Mouse (Mus musculus): ENCODE results near the gene Mcoln2.

DNA sequence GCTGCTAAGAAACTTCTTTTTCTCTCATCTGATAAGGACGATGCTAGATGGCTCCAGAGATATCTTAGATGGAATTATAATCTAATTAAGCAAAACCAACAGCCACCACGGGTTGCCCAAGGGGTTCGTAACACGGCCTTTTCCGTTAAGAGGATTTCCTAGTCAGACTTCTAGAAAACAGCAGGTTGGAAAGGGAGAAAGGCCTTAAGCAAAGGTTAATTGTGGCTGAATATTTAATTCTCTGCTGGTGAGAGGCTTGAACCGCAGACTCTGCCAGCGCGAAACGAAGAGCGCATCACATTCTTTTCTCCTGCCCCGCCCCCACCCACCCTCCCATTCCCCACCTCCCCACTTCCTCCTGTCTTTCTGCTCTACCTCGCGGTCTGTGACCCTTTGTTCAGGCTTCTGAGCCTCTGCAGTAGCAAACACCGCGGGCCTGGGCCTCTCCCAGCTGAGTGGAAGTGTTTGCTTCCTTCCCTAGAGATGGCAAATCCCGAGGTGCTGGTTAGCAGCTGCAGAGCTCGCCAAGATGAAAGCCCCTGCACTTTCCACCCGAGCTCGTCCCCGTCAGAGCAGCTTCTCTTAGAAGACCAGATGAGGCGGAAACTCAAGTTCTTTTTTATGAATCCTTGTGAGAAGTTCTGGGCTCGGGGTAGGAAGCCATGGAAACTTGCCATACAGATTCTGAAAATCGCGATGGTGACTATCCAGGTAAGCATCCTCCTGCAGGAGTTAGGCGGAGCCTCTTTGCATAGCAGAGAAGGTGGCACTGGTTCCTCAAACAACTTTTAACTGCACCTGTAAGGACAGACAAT is 28.1 kb upstream of the Mcoln2 start:
- TF ChIP-seq POLR2A (IDR thresholded peaks at IDR 0.05; ENCODE audit: borderline replicate concordance, extremely low read depth, low read depth, low read length) (no peak), CTCF (IDR thresholded peaks at IDR 0.05; ENCODE audit: insufficient read depth, low read length) (no peak)

Measured in lung, adult 2 months (tissue).